Mouse (Mus musculus) heart, adult 2 months (tissue): ENCODE data around the gene Rad52.

Experiments used
- CTCF ChIP-seq: fragments of 200-600 bp; IDR thresholded peaks from 2 replicates; pipeline ENCODE4 v1.8.1; 2022; ENCODE audit warnings: antibody characterized with exemption, mild to moderate bottlenecking, moderate library complexity
- POLR2A ChIP-seq: fragments of 200-500 bp; IDR thresholded peaks from 2 replicates; pipeline ENCODE4 v1.6.1; 2011; ENCODE audit warnings: mild to moderate bottlenecking, low read depth, low read length, control low read depth; ENCODE audit not compliant: insufficient read depth

DNA sequence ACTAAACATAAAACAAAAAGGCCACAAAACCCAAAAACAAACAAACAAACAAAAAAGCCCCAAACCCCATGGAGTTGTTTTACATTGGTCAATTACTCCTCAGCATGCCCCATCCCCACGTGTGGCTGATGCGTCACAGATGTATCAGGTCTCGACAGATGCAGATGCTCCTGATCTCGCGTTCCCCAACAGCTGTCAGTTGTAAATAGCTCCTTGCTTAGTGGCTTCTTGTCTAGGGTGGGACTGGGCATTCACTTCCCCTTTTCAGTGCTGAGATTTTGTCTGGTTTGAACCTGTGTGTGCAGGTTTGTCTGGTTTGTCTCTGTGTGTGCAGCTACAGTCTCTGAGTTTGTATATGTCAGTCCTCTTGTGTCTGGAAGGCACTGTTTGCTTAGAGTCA is 9.5 kb downstream of the Rad52 start:
- TF ChIP-seq POLR2A (no peak), CTCF (no peak)
